8 mouse cellular contexts compared by ENCODE assay signal in the genomic region with DNA sequence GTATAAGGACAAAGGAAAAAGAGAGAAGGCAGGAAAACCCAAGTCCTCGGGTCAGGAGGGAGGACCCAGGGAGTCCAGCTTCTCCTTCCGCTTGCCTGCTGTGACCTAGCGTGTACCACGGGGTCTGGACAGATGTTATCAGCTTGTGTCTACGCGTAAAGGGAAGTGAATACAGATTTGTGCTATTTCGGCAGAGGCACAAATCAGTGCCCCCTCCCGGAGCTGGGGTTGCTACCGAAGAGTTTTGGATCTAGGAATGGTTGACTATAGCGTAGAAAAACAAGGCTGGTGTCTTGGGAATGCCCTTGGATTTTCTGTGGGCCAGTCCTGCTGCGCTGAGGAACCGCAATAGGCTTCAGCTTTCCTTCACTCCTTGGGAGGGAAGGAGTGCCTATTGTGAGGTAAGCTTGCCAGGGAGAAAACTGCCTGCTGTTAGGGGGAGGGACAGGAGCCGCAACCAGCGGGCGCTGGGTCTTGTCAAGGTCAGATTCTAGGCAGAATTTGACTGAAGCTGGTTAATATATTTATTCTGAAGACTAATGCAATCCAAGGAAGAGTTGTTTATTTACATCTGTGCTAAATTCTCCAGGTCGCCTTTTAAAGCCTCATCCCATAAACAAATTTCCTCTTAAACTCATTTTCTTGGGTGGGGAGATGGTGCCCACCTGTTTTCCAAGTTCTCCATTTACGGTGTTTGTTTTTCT. TPM values are rescaled to one million over a fixed set of nuclear protein-coding genes. Genes with fewer than 3 reads are reported as not detected.
DNase-seq lines count a peak whose midpoint lies in the region; ATAC-seq and TF ChIP-seq lines count a peak whose summit lies in the region.

No protein-coding gene starts in this region.

- ATAC-seq in forebrain, embryonic 11.5 days (replicated peaks; ENCODE audit: low FRiP score) = peak; percentile 82
- ATAC-seq in heart, postnatal 0 days (ENCODE audit: insufficient read depth, low read depth) = peak; percentile 94
- peak; percentile 91 for ATAC-seq in lung, embryonic 14.5 days (ENCODE audit: insufficient read depth)
- peak; percentile 92 for ATAC-seq in neural tube, embryonic 13.5 days (ENCODE audit: low read depth)

- peak; percentile 56 for DNase-seq in CH12.LX (ENCODE audit: extremely low read depth)
- DNase-seq in forebrain, embryonic 11.5 days (ENCODE audit: low spot score) = peak; percentile 61
- peak; percentile 67 for DNase-seq in heart, postnatal 0 days (ENCODE audit: low spot score)
- peak; percentile 59 for DNase-seq in kidney, postnatal 14 days
- peak; percentile 48 for DNase-seq in lung, embryonic 14.5 days
- peak; percentile 51 to 57 for DNase-seq in urinary bladder, postnatal 36 days (ENCODE audit: low spot score in 2 of 2)

- H3K4me3 ChIP-seq in CH12.LX (replicated peaks in 1 of 3; ENCODE audit: low read depth in 2 of 3, low read length in 2 of 3, poor library complexity in 1 of 3) = peak overlapping the region; percentile 35 to 53 (median 49)
- H3K4me3 ChIP-seq in bone marrow macrophage, adult 2 months (ENCODE audit: insufficient read depth, low read length) = peak overlapping the region; percentile 58
- peak overlapping the region; percentile 3; the same call in 1 of the 2 replicates for H3K4me3 ChIP-seq in forebrain, embryonic 11.5 days (ENCODE audit: low read depth, low read length)
- peak overlapping the region; percentile 66 for H3K4me3 ChIP-seq in heart, postnatal 0 days (ENCODE audit: low read depth, low read length)
- H3K4me3 ChIP-seq in lung, embryonic 14.5 days (ENCODE audit: low read depth, low read length) = peak overlapping the region; percentile 32
- peak overlapping the region; percentile 41 for H3K4me3 ChIP-seq in neural tube, embryonic 13.5 days

- TF ChIP-seq CTCF in CH12.LX (conservative IDR thresholded peaks at IDR 0.05 in 1 of 2, IDR thresholded peaks at IDR 0.05 in 1 of 2; ENCODE audit: low read depth in 2 of 2, low read length in 2 of 2) = no peak
- TF ChIP-seq CTCF in bone marrow macrophage, adult 2 months (IDR thresholded peaks at IDR 0.05; ENCODE audit: low read depth, low read length) = no peak
- TF ChIP-seq CTCF in heart, postnatal 0 days (IDR thresholded peaks at IDR 0.05; ENCODE audit: low read depth) = no peak
- no peak for TF ChIP-seq CTCF in lung, embryonic 14.5 days (IDR thresholded peaks at IDR 0.05; ENCODE audit: low read depth)

- in situ Hi-C loops in CH12.LX (cut with MboI; ENCODE audit: low pct_ligation_motif_present, low pct_unique_long_range_greater_than_20kb, low sequenced_read_pairs) = no loop called here

- peak overlapping the region; percentile 58 for H3K9ac ChIP-seq in CH12.LX (ENCODE audit: insufficient read depth, low read depth)
- peak overlapping the region; percentile 46; the same call in 1 of the 2 replicates for H3K9ac ChIP-seq in forebrain, embryonic 11.5 days (ENCODE audit: low read length)
- peak overlapping the region; percentile 68 for H3K9ac ChIP-seq in heart, postnatal 0 days (replicated peaks; ENCODE audit: low read depth, low read length)
- H3K9ac ChIP-seq in lung, embryonic 14.5 days = peak overlapping the region; percentile 48
- H3K9ac ChIP-seq in neural tube, embryonic 13.5 days = peak overlapping the region; percentile 70

- peaks cover 0 to 44% of the 10 kb centered on the region in 2 experiments; a peak in 2 of 4 replicates for H3K4me1 ChIP-seq in CH12.LX (ENCODE audit: control insufficient read depth in 1 of 2, insufficient read depth in 2 of 2)
- H3K4me1 ChIP-seq in bone marrow macrophage, adult 2 months (ENCODE audit: control insufficient read depth, insufficient read depth, low read length) = peaks cover 20% of the 10 kb centered on the region
- H3K4me1 ChIP-seq in forebrain, embryonic 11.5 days (replicated peaks; ENCODE audit: control insufficient read depth, insufficient read depth, low read length) = peaks cover 5% of the 10 kb centered on the region; the same call in 1 of the 2 replicates
- H3K4me1 ChIP-seq in heart, postnatal 0 days (ENCODE audit: control insufficient read depth, insufficient read depth) = no peaks in the 10 kb centered on the region; the same call in 1 of the 2 replicates
- H3K4me1 ChIP-seq in lung, embryonic 14.5 days (ENCODE audit: insufficient read depth) = no peaks in the 10 kb centered on the region
- peaks cover 12% of the 10 kb centered on the region; the same call in 1 of the 2 replicates for H3K4me1 ChIP-seq in neural tube, embryonic 13.5 days (replicated peaks)

- H3K36me3 ChIP-seq in CH12.LX (replicated peaks in 1 of 2; ENCODE audit: control insufficient read depth in 1 of 2, insufficient read depth in 1 of 2, low read length in 1 of 2) = no peaks in the 10 kb centered on the region
- no peaks in the 10 kb centered on the region; the same call in 1 of the 2 replicates for H3K36me3 ChIP-seq in forebrain, embryonic 11.5 days (ENCODE audit: control insufficient read depth, insufficient read depth, low read length)
- H3K36me3 ChIP-seq in heart, postnatal 0 days (replicated peaks; ENCODE audit: control insufficient read depth, insufficient read depth, low read length) = no peaks in the 10 kb centered on the region
- no peaks in the 10 kb centered on the region for H3K36me3 ChIP-seq in lung, embryonic 14.5 days (ENCODE audit: insufficient read depth)
- no peaks in the 10 kb centered on the region for H3K36me3 ChIP-seq in neural tube, embryonic 13.5 days

- no peaks in the 10 kb centered on the region for H3K79me2 ChIP-seq in CH12.LX (replicated peaks; ENCODE audit: control insufficient read depth, extremely low read depth, insufficient read depth, poor library complexity, severe bottlenecking)

- TF ChIP-seq EP300 in CH12.LX (IDR thresholded peaks at IDR 0.05; ENCODE audit: low read length) = no peak; the same call in 1 of the 2 replicates
- TF ChIP-seq EP300 in heart, postnatal 0 days (IDR thresholded peaks at IDR 0.05; ENCODE audit: low read depth) = no peak

- no peaks in the 10 kb centered on the region for H3K9me3 ChIP-seq in CH12.LX (replicated peaks; ENCODE audit: low read length)
- no peaks in the 10 kb centered on the region for H3K9me3 ChIP-seq in forebrain, embryonic 11.5 days (ENCODE audit: control insufficient read depth, low read length)
- no peaks in the 10 kb centered on the region for H3K9me3 ChIP-seq in heart, postnatal 0 days (replicated peaks; ENCODE audit: control insufficient read depth, low read length)
- no peaks in the 10 kb centered on the region for H3K9me3 ChIP-seq in lung, embryonic 14.5 days (ENCODE audit: low read depth, low read length)
- H3K9me3 ChIP-seq in neural tube, embryonic 13.5 days = no peaks in the 10 kb centered on the region

- peak; percentile 55 for TF ChIP-seq POLR2A in CH12.LX (IDR thresholded peaks at IDR 0.05; ENCODE audit: low read depth, low read length)
- no peak for TF ChIP-seq POLR2A in bone marrow macrophage, adult 2 months (IDR thresholded peaks at IDR 0.05; ENCODE audit: borderline replicate concordance, low read depth, low read length)

- dilution Hi-C loops in CH12.LX (cut with MboI; ENCODE audit: extremely low pct_ligation_motif_present, extremely low pct_unique_long_range_greater_than_20kb, low sequenced_read_pairs) = no loop called here

- no peaks in the 10 kb centered on the region for H3K27me3 ChIP-seq in CH12.LX (replicated peaks)
- H3K27me3 ChIP-seq in forebrain, embryonic 11.5 days (ENCODE audit: control insufficient read depth, insufficient read depth, low read length) = no peaks in the 10 kb centered on the region
- H3K27me3 ChIP-seq in heart, postnatal 0 days (ENCODE audit: control insufficient read depth, insufficient read depth, low read length) = no peaks in the 10 kb centered on the region
- no peaks in the 10 kb centered on the region for H3K27me3 ChIP-seq in lung, embryonic 14.5 days (ENCODE audit: insufficient read depth, low read length)
- H3K27me3 ChIP-seq in neural tube, embryonic 13.5 days = no peaks in the 10 kb centered on the region

- H3K27ac ChIP-seq in CH12.LX (ENCODE audit: insufficient read depth, low read depth) = no peak overlapping the region
- peak overlapping the region; percentile 65 for H3K27ac ChIP-seq in bone marrow macrophage, adult 2 months (ENCODE audit: insufficient read depth, low read depth, low read length)
- peak overlapping the region; percentile 79 for H3K27ac ChIP-seq in forebrain, embryonic 11.5 days (ENCODE audit: low read depth, low read length)
- H3K27ac ChIP-seq in heart, postnatal 0 days (ENCODE audit: low read depth) = peak overlapping the region; percentile 80
- peak overlapping the region; percentile 6; the same call in 1 of the 2 replicates for H3K27ac ChIP-seq in lung, embryonic 14.5 days (ENCODE audit: low read depth)
- H3K27ac ChIP-seq in neural tube, embryonic 13.5 days (replicated peaks) = peak overlapping the region; percentile 64

- TF ChIP-seq RAD21 in CH12.LX (IDR thresholded peaks at IDR 0.05; ENCODE audit: low read depth, low read length) = no peak

- H3K4me2 ChIP-seq in CH12.LX (ENCODE audit: insufficient read depth, low read depth, poor library complexity, severe bottlenecking) = peak overlapping the region; percentile 94
- peak overlapping the region; percentile 45 for H3K4me2 ChIP-seq in forebrain, embryonic 11.5 days (ENCODE audit: low read depth, low read length, severe bottlenecking)
- peak overlapping the region; percentile 82 for H3K4me2 ChIP-seq in heart, postnatal 0 days (ENCODE audit: low read depth, low read length)
- H3K4me2 ChIP-seq in lung, embryonic 14.5 days = peak overlapping the region; percentile 67
- peak overlapping the region; percentile 64 for H3K4me2 ChIP-seq in neural tube, embryonic 13.5 days

- 3% methylated on average over 17 of the region's 17 CpGs for WGBS in forebrain, embryonic 11.5 days
- WGBS in heart, postnatal 0 days = 3% methylated on average over 17 of the region's 17 CpGs
- WGBS in lung, embryonic 14.5 days = 2% methylated on average over 17 of the region's 17 CpGs
- 3% methylated on average over 17 of the region's 17 CpGs for WGBS in neural tube, embryonic 13.5 days

TF ChIP-seq in CH12.LX, 34 proteins besides CTCF, POLR2A, EP300 and RAD21 (continues in another document):
- TF ChIP-seq TCF12 (IDR thresholded peaks at IDR 0.05; ENCODE audit: low read depth, low read length) = 0 out of 2 replicates have a peak, but pooled peaks have one; percentile 29
- TF ChIP-seq MAZ (IDR thresholded peaks at IDR 0.05; ENCODE audit: low read depth, low read length) = peak; percentile 34; the same call in 1 of the 2 replicates
- no peak for TF ChIP-seq USF2 (conservative IDR thresholded peaks at IDR 0.05; ENCODE audit: low read depth, low read length)

RNA-seq across cellular contexts. Expression of gene Lix1, which starts 46.4 kb away (rescaled TPM):
- total RNA-seq in CH12.LX (2012; rRNA removed) (0.67 and 1.4 TPM in 2 replicates), CH12.LX (2014; rRNA removed) (1.0 TPM in 2 replicates)
- polyA plus RNA-seq in CH12.LX (2012; ENCODE audit: insufficient read length, low read depth) = 0.49 and 0.53 TPM in 2 replicates
- polyA plus RNA-seq in bone marrow macrophage, adult 2 months (2012; ENCODE audit: insufficient read depth, insufficient read length, missing spikeins) = not detected in 2 replicates
- polyA plus RNA-seq in forebrain, embryonic 11.5 days (2014; fragmentation: Nextera tagmentation; extraction: Ambion mirVana) = 89.3 and 106 TPM in 2 replicates
- total RNA-seq in heart, postnatal 0 days (2014; rRNA removed; ENCODE audit: low replicate concordance) = 2.1 and 2.5 TPM in 2 replicates
- 6.9 and 8.3 TPM in 2 replicates for polyA plus RNA-seq in heart, postnatal 0 days (2015; fragmentation: Nextera tagmentation; extraction: Ambion mirVana)
- polyA plus RNA-seq in lung, embryonic 14.5 days (2014; fragmentation: Nextera tagmentation; extraction: Ambion mirVana) = 0.26 and 0.60 TPM in 2 replicates
- 26.0 and 32.7 TPM in 2 replicates for polyA plus RNA-seq in neural tube, embryonic 13.5 days (2015; fragmentation: Nextera tagmentation; extraction: Ambion mirVana)

Comparison
In these comparisons a context has a peak if more than half of its experiments do, and no peak if none do; other contexts are left out.
1. H3K4me3 ChIP-seq: peak in every context shown above with its lines; median percentile 66 in heart, postnatal 0 days; 58 in bone marrow macrophage, adult 2 months; 49 in CH12.LX; 41 in neural tube, embryonic 13.5 days; 32 in lung, embryonic 14.5 days; 3 in forebrain, embryonic 11.5 days.